Mouse (Mus musculus) heart, embryonic 10.5 days (tissue): ENCODE data around the gene Rps6ka2. TPM values are rescaled to one million over a fixed set of nuclear protein-coding genes. Genes with fewer than 3 reads are reported as not detected.
A peak's percentile ranks its signal among the peaks of the same experiment; 100 is the strongest.
"Not testable (repeated sequence)": the region's sequence is repeated elsewhere in the genome, so short reads cannot be mapped to it uniquely, and the experiment has no call there.

Source experiments
- DNase-seq: peaks from one replicate; pipeline ENCODE4 v3.0.0-alpha.2; 2017; ENCODE audit warnings: low spot score
- H3K27ac ChIP-seq: fragments of 300-500 bp; sonication (generic); 2 replicates; pipeline ENCODE4 v1.5.1; 2016; ENCODE audit warnings: mild to moderate bottlenecking
- H3K27me3 ChIP-seq: fragments of 300-500 bp; sonication (generic); 2 replicates; pipeline ENCODE4 v1.6.1; 2016; ENCODE audit warnings: mild to moderate bottlenecking; ENCODE audit not compliant: poor library complexity, insufficient read depth, severe bottlenecking
- H3K36me3 ChIP-seq: fragments of 300-500 bp; sonication (generic); 2 replicates; pipeline ENCODE4 v1.6.1; 2016; ENCODE audit warnings: mild to moderate bottlenecking, moderate library complexity
- H3K4me1 ChIP-seq: fragments of 300-500 bp; sonication (generic); 2 replicates; pipeline ENCODE4 v1.6.1; 2016; ENCODE audit warnings: mild to moderate bottlenecking
- H3K4me3 ChIP-seq: fragments of 300-500 bp; sonication (generic); 2 replicates; pipeline ENCODE4 v1.5.1; 2016; ENCODE audit warnings: mild to moderate bottlenecking, moderate library complexity
- H3K9me3 ChIP-seq: fragments of 300-500 bp; sonication (generic); 2 replicates; pipeline ENCODE4 v1.6.1; 2016; ENCODE audit warnings: mild to moderate bottlenecking, moderate library complexity
- WGBS: fragments of 180-500 bp; shearing (Covaris S2); methylation state at CpG from one replicate; pipeline ENCODE4 v1.1.7; 2016; 5-methylcytosine and 5-hydroxymethylcytosine counted together
- polyA plus RNA-seq: library from polyadenylated mRNA; unstranded; fragments of >200 nt; fragmentation: Nextera tagmentation; extraction: Ambion mirVana; gene quantifications from 2 replicates; pipeline ENCODE4 v1.2.1, GENCODE M21; 2016

Gene Rps6ka2
- polyA plus RNA-seq, 1 experiment from 2014 or later: 50.1 TPM

- not testable (repeated sequence) for H3K27ac ChIP-seq, DNase-seq, H3K9me3 ChIP-seq, H3K36me3 ChIP-seq, H3K27me3 ChIP-seq, H3K4me1 ChIP-seq, H3K4me3 ChIP-seq
- 66% methylated on average over 7 of the region's 8 CpGs for WGBS
Observed at GRCm38 (mm10) chr17:7315693-7316382, 145.9 kb downstream of the Rps6ka2 start.

GRCm38 (mm10) chr17:7319789-7320188, 149.9 kb downstream of the Rps6ka2 start:
- not testable (repeated sequence) for H3K4me1 ChIP-seq, DNase-seq, H3K27ac ChIP-seq, H3K36me3 ChIP-seq, H3K9me3 ChIP-seq, H3K27me3 ChIP-seq, H3K4me3 ChIP-seq
- WGBS: 74% methylated on average over 6 of the region's 6 CpGs

- not testable (repeated sequence) for H3K4me1 ChIP-seq, H3K36me3 ChIP-seq, H3K27ac ChIP-seq, H3K9me3 ChIP-seq, H3K4me3 ChIP-seq, H3K27me3 ChIP-seq
- DNase-seq: peak; percentile 24
- whole genome bisulfite sequencing: 86% methylated on average over 4 of the region's 5 CpGs
Observed at GRCm38 (mm10) chr17:7324346-7324745, 154.4 kb downstream of the Rps6ka2 start, which contains the start of gene Tcp10a. TSS of gene Tcp10a (plus strand) at chr17:7324646.

- not testable (repeated sequence) for H3K9me3 ChIP-seq, H3K27me3 ChIP-seq, H3K27ac ChIP-seq, H3K4me1 ChIP-seq, H3K4me3 ChIP-seq, H3K36me3 ChIP-seq
- WGBS: 13% methylated on average over 7 of the region's 8 CpGs
- DNase-seq: peak; percentile 71
Observed at GRCm38 (mm10) chr17:7326415-7326814, 156.5 kb downstream of the Rps6ka2 start.

- not testable (repeated sequence) for DNase-seq, H3K9me3 ChIP-seq, H3K27me3 ChIP-seq, H3K36me3 ChIP-seq, H3K4me3 ChIP-seq, H3K27ac ChIP-seq, H3K4me1 ChIP-seq
- WGBS: 74% methylated on average over 4 of the region's 5 CpGs
Observed at GRCm38 (mm10) chr17:7332745-7333144, 162.8 kb downstream of the Rps6ka2 start.

- DNase-seq: peak; percentile 33
- H3K27ac ChIP-seq: not testable (repeated sequence)
- 63% methylated on average over 8 of the region's 9 CpGs for WGBS
Observed at GRCm38 (mm10) chr17:7337381-7337780, 167.5 kb downstream of the Rps6ka2 start.

GRCm38 (mm10) chr17:7348765-7349164, 178.8 kb downstream of the Rps6ka2 start:
- H3K4me1 ChIP-seq, H3K27me3 ChIP-seq, H3K9me3 ChIP-seq, H3K36me3 ChIP-seq, DNase-seq, H3K27ac ChIP-seq, H3K4me3 ChIP-seq: not testable (repeated sequence)
- 77% methylated on average over 2 of the region's 3 CpGs for WGBS

More at GRCm38 (mm10) chr17:7337381-7337780, 167.5 kb downstream of the Rps6ka2 start:
- not testable (repeated sequence) for H3K27me3 ChIP-seq, H3K4me1 ChIP-seq, H3K36me3 ChIP-seq, H3K4me3 ChIP-seq, H3K9me3 ChIP-seq

GRCm38 (mm10) chr17:7352596-7352995, 182.7 kb downstream of the Rps6ka2 start, which contains the start of gene Ttll2:
TSS of gene Ttll2 (minus strand) at chr17:7352696.
- H3K27me3 ChIP-seq, H3K9me3 ChIP-seq, H3K4me3 ChIP-seq, H3K4me1 ChIP-seq, DNase-seq, H3K36me3 ChIP-seq, H3K27ac ChIP-seq: not testable (repeated sequence)
- WGBS: 87% methylated on average over 1 of the region's 1 CpGs

Other genes with a start within 250 kb of the Rps6ka2 start
- gene Rsph3b, start 221.4 kb upstream of the Rps6ka2 start, polyA plus RNA-seq: 46.2 and 47.1 TPM in 2 replicates
- gene Tagap1, start 209.0 kb upstream of the Rps6ka2 start, polyA plus RNA-seq: 31.0 and 41.8 TPM in 2 replicates
- 205 and 238 TPM in 2 replicates for gene Rnaset2b, start 199.5 kb upstream of the Rps6ka2 start, polyA plus RNA-seq
- gene Gm49721, start 191.2 kb upstream of the Rps6ka2 start, polyA plus RNA-seq: 0.10 and 0.16 TPM in 2 replicates
- gene Gm1604a, start 144.5 kb upstream of the Rps6ka2 start, polyA plus RNA-seq: not detected in 2 replicates
- 0.06 and 0.12 TPM in 2 replicates for gene Tcp10a, start 154.5 kb downstream of the Rps6ka2 start, polyA plus RNA-seq
- gene Ttll2, start 182.6 kb downstream of the Rps6ka2 start, polyA plus RNA-seq: not detected in 2 replicates
- gene Gm49630, start 201.9 kb downstream of the Rps6ka2 start, polyA plus RNA-seq: not detected in 2 replicates
- not detected in 2 replicates for gene Unc93a2, start 215.3 kb downstream of the Rps6ka2 start, polyA plus RNA-seq